Mouse (Mus musculus) mesoderm, embryonic 11.5 days (tissue): ENCODE data around the gene Tnfsf12.
"Not testable (repeated sequence)": the region's sequence is repeated elsewhere in the genome, so short reads cannot be mapped to it uniquely, and the experiment has no call there.

ENCODE experiments used
- DNase-seq: peaks from one replicate; pipeline ENCODE4 v3.0.0-alpha.2; 2012; ENCODE audit warnings: low read depth, low spot score

The Tnfsf12 gene

GRCm38 (mm10) chr11:69695361-69696181 lies at the start of gene Tnfsf12, which contains the start of gene Tnfsfm13:
Tnfsf12 (minus strand) TSS chr11:69695849.
Tnfsfm13 (minus strand) TSS chr11:69696098.
- DNase-seq = peak; percentile 48

DNA sequence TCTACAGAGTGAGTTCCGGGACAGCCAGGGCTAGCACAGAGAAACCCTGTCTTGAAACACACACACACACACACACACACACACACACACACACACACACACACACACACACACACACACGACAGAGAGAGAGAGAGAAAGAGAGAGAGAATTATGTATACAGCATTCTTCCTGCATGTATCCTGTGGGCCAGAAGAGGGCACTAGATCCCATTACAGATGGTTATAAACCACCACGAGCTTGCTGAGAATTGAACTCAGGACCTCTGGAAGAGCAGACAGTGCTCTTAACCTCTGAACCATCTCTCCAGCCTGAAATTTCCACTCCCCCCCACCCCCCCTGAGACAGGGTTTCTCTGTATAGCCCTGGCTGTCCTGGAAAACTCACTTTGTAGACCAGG lies 35.8 kb upstream of the Tnfsf12 start:
- DNase-seq = not testable (repeated sequence)

GRCm38 (mm10) chr11:69729063-69729462 lies 33.4 kb upstream of the Tnfsf12 start:
- peak; percentile 73 for DNase-seq

DNA sequence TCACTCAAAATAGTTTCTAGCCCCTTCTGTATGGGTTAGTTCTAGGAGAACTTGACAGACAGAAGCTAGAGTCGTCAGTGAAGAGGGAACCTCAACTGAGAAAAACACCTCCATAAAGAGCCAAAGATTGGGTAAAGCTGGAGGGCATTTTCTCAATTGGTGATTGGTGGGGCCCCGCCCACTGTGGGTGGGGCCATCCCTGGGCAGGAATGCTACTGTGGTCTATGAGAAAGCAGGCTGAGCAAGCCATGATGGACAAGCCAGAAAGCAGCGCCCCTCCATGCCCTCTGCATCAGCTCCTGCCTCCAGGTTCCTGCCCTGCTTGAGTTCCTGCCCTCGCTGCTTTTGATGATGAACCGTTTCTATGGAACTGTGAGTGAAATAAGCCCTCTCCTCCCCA lies 30.3 kb upstream of the Tnfsf12 start:
- DNase-seq = no peak

DNA sequence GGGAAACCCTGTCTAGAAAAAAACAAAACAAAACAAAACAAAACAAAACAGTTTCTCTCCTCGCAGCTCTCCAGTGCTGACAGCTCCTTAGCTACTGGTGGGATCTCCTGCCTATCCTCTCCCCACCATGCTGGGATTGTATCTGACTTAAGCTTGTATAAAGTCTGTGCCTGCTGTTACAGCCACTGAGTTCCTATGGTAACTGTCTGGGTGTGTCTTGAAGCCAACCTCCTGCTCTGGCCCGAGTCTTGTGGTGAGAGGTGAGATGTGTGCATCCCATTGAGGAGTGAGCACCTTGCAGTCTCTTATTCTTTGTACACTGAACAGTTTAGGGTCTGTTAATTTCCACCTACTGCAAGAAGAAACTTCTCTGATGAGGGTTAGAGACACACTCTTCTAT lies 27.4 kb upstream of the Tnfsf12 start:
- no peak for DNase-seq

DNA sequence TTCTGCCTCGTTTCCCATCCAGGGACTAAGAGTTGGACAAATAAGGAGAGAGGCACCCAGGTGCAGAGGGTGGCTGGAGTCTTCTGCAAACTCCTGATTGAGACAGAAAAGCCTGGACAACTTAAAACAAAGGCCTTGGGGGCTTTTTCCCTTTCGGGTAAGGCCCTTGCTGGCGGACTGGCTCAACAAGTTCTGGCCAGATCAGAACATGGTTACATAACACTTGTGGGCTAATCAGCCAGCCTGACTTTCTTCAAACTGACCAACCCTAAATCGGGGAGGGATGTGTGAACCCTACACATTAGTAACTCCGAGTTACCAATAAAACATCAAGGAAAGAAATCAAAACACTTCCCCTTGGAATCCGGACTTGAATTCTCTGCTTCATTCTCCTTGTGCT lies 25.2 kb upstream of the Tnfsf12 start:
- DNase-seq = no peak

DNA sequence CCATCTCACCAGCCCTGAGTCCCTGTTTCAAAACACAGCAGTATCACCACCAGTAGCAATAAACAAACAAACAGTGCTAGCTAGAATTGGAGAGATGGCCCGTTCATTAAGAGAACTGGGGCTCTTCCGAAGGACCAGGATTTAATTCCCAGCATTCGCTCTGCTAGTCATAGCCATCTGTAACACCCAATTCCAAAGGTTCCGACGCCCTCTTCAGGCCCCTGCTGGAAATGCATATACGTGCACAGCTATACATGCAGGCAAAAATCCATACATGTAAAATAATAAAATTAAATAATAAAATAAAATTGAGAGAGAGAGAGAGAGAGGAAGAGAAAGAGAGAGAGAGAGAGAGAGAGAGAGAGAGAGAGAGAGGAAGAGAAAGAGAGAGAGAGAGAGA lies 23.8 kb upstream of the Tnfsf12 start:
- no peak for DNase-seq

DNA sequence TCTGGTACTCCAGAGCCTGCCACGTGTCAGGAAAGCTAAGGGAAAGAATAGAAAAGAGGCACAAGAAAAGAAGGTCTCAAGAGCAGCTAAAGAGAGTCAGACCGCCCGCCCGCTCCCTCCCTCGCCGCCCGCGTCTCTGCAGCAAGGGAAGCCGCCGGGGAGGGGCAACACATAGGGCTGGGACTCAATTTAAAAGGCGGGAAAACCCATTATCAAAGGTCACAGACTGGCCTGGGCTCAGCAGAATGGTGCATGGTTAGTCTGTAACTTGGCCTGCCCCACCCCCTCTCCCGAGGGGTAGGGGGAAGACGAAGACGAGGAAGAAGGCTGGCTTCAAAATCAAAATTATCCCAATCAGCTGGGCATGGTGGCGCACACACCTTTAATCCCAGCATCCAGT lies 23.0 kb upstream of the Tnfsf12 start:
- no peak for DNase-seq

DNA sequence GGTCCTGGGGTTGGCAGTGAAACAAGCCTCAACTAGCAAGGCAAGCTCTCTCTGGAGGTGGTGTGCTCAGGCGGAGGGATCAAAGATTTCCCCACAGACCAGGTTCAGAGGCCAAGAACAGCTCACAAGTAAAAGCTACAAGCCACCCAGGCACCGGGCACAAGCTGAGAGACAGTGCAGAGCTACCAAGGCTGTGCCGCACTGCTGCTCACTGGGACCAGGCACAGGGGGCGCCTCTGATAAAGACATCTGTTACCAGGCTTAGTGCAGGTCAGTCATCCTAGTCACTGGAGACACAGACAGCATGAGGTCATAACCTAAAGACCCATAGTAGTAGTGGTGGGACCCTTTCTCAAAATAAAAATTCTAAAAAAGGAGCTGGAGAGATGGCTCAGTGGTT lies 21.3 kb upstream of the Tnfsf12 start:
- no peak for DNase-seq

- DNase-seq = peak; percentile 75
These were observed 20.3 kb upstream of the Tnfsf12 start for GRCm38 (mm10) chr11:69715929-69716328.

- DNase-seq = peak; percentile 47
These were observed 19.8 kb upstream of the Tnfsf12 start for GRCm38 (mm10) chr11:69715482-69715881.

- DNase-seq = peak; percentile 54
These were observed 19.1 kb upstream of the Tnfsf12 start for GRCm38 (mm10) chr11:69714636-69715329.

GRCm38 (mm10) chr11:69712954-69713672 lies 17.5 kb upstream of the Tnfsf12 start:
- DNase-seq = peak; percentile 42

GRCm38 (mm10) chr11:69711082-69711481 lies 15.4 kb upstream of the Tnfsf12 start:
- no peak for DNase-seq

- no peak for DNase-seq
These were observed 14.8 kb upstream of the Tnfsf12 start for GRCm38 (mm10) chr11:69710470-69710869.

- DNase-seq = no peak
These were observed 14.2 kb upstream of the Tnfsf12 start for GRCm38 (mm10) chr11:69709554-69710446.

DNA sequence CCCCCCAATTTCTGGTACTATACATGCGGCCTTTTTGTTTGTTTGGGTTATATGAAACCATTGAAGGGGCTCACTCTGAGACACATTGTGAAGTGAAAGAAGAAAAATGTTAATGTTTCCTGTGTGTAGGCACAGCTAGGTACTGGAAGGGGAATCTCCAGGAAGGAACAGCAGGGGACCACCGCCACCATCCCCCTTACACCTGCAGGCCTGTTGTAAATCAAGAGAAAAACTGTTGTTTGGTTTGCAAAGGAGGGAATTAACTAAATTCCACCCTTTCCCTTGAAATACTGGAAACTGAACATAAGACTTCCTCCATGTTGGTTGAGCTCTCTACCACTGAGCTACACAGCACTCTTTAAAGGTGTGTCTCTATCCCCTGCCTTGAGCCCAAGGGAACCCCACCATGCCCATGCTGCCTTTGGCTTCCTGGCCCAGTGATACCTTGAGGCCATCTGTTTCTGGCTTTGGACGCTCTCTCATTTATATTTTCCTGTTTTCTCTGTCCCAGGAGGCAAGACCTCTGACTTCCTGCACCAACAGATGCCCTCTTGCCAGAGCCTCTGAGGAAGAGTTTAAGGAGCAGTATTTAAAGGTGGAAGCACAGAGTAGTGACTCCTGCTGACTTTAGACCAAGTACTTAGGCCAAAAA lies 13.1 kb upstream of the Tnfsf12 start:
- DNase-seq = no peak

- no peak for DNase-seq
These were observed 12.3 kb upstream of the Tnfsf12 start for GRCm38 (mm10) chr11:69707873-69708381.

DNA sequence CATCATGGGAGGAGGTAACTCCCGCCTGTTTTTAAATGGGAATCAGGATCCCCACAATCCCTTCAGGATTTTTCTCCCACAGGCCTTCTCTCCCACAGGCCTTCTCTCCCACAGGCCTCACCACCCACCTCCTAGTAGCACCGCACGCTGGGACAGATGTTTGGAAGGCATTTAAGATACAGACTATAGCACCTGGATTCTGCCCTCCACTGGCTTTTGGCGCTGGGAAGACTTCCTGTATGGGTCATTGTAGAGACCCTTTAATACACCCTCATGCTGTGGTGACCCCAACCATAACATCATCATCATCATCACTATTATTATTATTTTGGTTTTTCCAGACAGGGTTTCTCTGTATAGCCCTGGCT lies 11.8 kb upstream of the Tnfsf12 start:
- DNase-seq = no peak

GRCm38 (mm10) chr11:69706775-69707479 lies 11.3 kb upstream of the Tnfsf12 start:
- no peak for DNase-seq
